Mouse (Mus musculus) heart, embryonic 14.5 days (tissue): Measurements from ENCODE around the gene Rnf207. TPM values are rescaled to one million over a fixed set of nuclear protein-coding genes. Genes with fewer than 3 reads are reported as not detected.

Source experiments
- ATAC-seq: fragments of 200-750 bp; cut with Nextera tagmentation; 2 replicates; pipeline ENCODE4 v1.8.0; 2017; ENCODE audit warnings: low read depth, moderate TSS enrichment; ENCODE audit not compliant: insufficient number of reproducible peaks, insufficient read depth, low FRiP score
- H3K27ac ChIP-seq, 2 experiments: fragments of 200-500 bp in 1 of 2; fragments of 300-500 bp in 1 of 2; sonication (generic) in 1 of 2; replicated peaks in 1 of 2; 2 replicates each; pipeline ENCODE4 v1.5.1; 2012 to 2014; ENCODE audit warnings: low read depth in 2 of 2, low read length in 2 of 2, control low read depth in 1 of 2, mild to moderate bottlenecking in 1 of 2, mixed read lengths in 1 of 2; ENCODE audit not compliant: control insufficient read depth in 1 of 2, insufficient read depth in 1 of 2
- H3K27me3 ChIP-seq: fragments of 300-500 bp; sonication (generic); 2 replicates; pipeline ENCODE4 v1.6.1; 2014; ENCODE audit warnings: mild to moderate bottlenecking, low read length, control low read depth; ENCODE audit not compliant: control insufficient read depth, insufficient read depth
- H3K36me3 ChIP-seq: fragments of 300-500 bp; sonication (generic); 2 replicates; pipeline ENCODE4 v1.6.1; 2014; ENCODE audit warnings: mild to moderate bottlenecking, control low read depth, low read length, mixed read lengths; ENCODE audit not compliant: control insufficient read depth, insufficient read depth
- H3K4me1 ChIP-seq, 2 experiments: fragments of 200-500 bp in 1 of 2; fragments of 300-500 bp in 1 of 2; sonication (generic) in 1 of 2; 2 replicates each; pipeline ENCODE4 v1.6.1; 2012 to 2014; ENCODE audit warnings: low read length in 2 of 2, control low read depth in 1 of 2, mixed read lengths in 1 of 2; ENCODE audit not compliant: control insufficient read depth in 2 of 2, insufficient read depth in 2 of 2
- H3K4me2 ChIP-seq: fragments of 300-500 bp; sonication (generic); 2 replicates; pipeline ENCODE4 v1.6.1; 2014; ENCODE audit warnings: mild to moderate bottlenecking, low read length
- H3K4me3 ChIP-seq, 2 experiments: fragments of 200-500 bp in 1 of 2; fragments of 300-500 bp in 1 of 2; sonication (generic) in 1 of 2; 2 replicates each; pipeline ENCODE4 v1.5.1; 2012 to 2014; ENCODE audit warnings: low read length in 2 of 2, mild to moderate bottlenecking in 2 of 2, control low read depth in 1 of 2, low read depth in 1 of 2, moderate library complexity in 1 of 2; ENCODE audit not compliant: control insufficient read depth in 1 of 2, insufficient read depth in 1 of 2
- H3K9ac ChIP-seq: fragments of 300-500 bp; sonication (generic); 2 replicates; pipeline ENCODE4 v1.6.1; 2014; ENCODE audit warnings: mild to moderate bottlenecking, low read length
- H3K9me3 ChIP-seq: fragments of 300-500 bp; sonication (generic); 2 replicates; pipeline ENCODE4 v1.6.1; 2016; ENCODE audit warnings: low read length, control low read depth; ENCODE audit not compliant: control insufficient read depth
- WGBS: fragments of 180-500 bp; shearing (Covaris S2); extraction: QIAGEN DNeasy Blood & Tissue Kit; methylation state at CpG from one replicate; pipeline ENCODE4 v1.1.7; 2014; 5-methylcytosine and 5-hydroxymethylcytosine counted together
- polyA plus RNA-seq: library from polyadenylated mRNA; unstranded; fragments of >200 nt; fragmentation: Nextera tagmentation; extraction: Ambion mirVana; gene quantifications from 2 replicates; pipeline ENCODE4 v1.2.1, GENCODE M21; 2014

Gene Rnf207
- polyA plus RNA-seq, 1 experiment from 2014 or later: 74.9 TPM

GRCm38 (mm10) chr4:152273621-152274236, 45.1 kb downstream of the Rnf207 start, which contains the start of gene Gpr153:
Gpr153 (plus strand) TSS chr4:152274232.
- Histone ChIP-seq H3K27me3 (no peaks in the 10 kb centered on the region), H3K4me1 (peaks cover 36 to 61% of the 10 kb centered on the region in 2 experiments), H3K36me3 (peaks cover 10% of the 10 kb centered on the region; the same call in 1 of the 2 replicates), H3K9me3 (no peaks in the 10 kb centered on the region), H3K4me3 (peak within 1 kb of the TSS; percentile 50 to 75), H3K27ac (peak within 1 kb of the TSS; percentile 63 to 92), H3K4me2 (peak within 1 kb of the TSS; percentile 90), H3K9ac (peak within 1 kb of the TSS; percentile 90)
- peak; percentile 65 for ATAC-seq
- WGBS: 1% methylated on average over 37 of the region's 48 CpGs

- no peaks in the 10 kb centered on the region for H3K27me3 ChIP-seq
- ATAC-seq: no peak
- no peak overlapping the region for H3K4me3 ChIP-seq
- WGBS: 25% methylated on average over 3 of the region's 3 CpGs
- peak overlapping the region; percentile 90; the same call in 1 of the 2 replicates for H3K9ac ChIP-seq
- peak overlapping the region; percentile 90 for H3K4me2 ChIP-seq
- peak overlapping the region; percentile 63 to 92 for H3K27ac ChIP-seq
- H3K4me1 ChIP-seq: peaks cover 36 to 63% of the 10 kb centered on the region in 2 experiments
- no peaks in the 10 kb centered on the region for H3K9me3 ChIP-seq
- peaks cover 10% of the 10 kb centered on the region; the same call in 1 of the 2 replicates for H3K36me3 ChIP-seq
Measured at GRCm38 (mm10) chr4:152273191-152273590, 45.6 kb downstream of the Rnf207 start.

DNA sequence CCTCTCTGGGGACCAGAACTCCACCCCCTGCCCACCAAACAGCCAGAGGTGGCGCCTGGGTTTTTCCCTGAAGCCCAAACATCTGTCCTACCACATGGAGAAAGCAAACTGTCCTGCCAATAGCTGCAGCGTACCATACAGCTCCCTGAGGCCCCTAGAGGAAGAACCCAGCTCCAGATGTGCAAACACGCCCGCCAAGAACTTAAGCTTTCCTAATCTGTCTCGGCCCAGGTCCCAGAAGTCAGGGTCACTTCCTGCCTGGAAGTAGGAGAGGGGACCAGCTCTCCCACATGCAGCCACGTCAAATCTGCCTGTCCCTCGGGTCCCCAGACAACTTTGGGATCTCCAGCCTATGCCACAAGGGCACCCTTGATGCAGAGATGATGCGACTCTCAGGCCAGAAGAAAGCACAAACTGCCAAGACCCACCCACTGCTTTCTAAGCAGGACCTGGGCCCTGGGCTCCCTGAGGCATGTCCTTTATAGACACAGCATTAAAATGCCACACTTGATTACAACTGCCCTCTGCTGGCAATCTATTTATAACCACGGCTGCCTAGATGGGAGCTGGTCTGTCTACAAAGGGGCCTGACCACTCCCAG, 46.2 kb downstream of the Rnf207 start:
- H3K9me3 ChIP-seq: no peaks in the 10 kb centered on the region
- 25% methylated on average over 9 of the region's 9 CpGs for WGBS
- H3K36me3 ChIP-seq: peaks cover 13% of the 10 kb centered on the region; the same call in 1 of the 2 replicates
- H3K9ac ChIP-seq: peak overlapping the region; percentile 49
- H3K4me1 ChIP-seq: peaks cover 39 to 69% of the 10 kb centered on the region in 2 experiments
- H3K27me3 ChIP-seq: no peaks in the 10 kb centered on the region
- H3K27ac ChIP-seq: peak overlapping the region; percentile 63 to 92
- no peak for ATAC-seq
- no peak overlapping the region for H3K4me2 ChIP-seq
- H3K4me3 ChIP-seq: no peak overlapping the region

- H3K4me1 ChIP-seq: peaks cover 39 to 72% of the 10 kb centered on the region in 2 experiments
- peak overlapping the region; percentile 49 for H3K9ac ChIP-seq
- no peak for ATAC-seq
Measured at GRCm38 (mm10) chr4:152272006-152272405, 46.8 kb downstream of the Rnf207 start.

DNA sequence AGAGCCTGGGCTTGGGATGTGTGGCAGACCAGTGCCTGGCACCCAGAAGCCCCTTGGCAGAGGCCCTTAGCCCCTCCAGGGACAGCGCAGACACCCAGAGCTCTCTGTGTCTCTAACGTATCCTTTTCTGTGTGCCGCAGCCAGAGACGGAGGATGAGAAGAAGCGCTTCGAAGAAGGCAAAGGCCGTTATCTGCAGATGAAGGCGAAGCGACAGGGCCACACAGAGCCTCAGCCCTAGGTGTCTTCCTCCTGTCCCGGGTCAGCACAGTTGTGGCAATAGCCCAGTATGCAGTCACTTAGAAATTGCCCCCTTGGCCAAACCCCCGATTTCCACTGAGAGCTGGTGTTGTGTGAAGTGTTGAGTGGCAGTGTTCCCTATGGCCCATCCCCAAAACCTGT, 47.5 kb downstream of the Rnf207 start:
- Histone ChIP-seq H3K27me3 (no peaks in the 10 kb centered on the region), H3K36me3 (peaks cover 13% of the 10 kb centered on the region; the same call in 1 of the 2 replicates), H3K4me1 (peaks cover 39 to 70% of the 10 kb centered on the region in 2 experiments), H3K4me3 (no peak overlapping the region), H3K9ac (peak overlapping the region; percentile 49; the same call in 1 of the 2 replicates), H3K4me2 (no peak overlapping the region), H3K27ac (peak overlapping the region in 1 of 2 experiments; percentile 92; a peak in 1 of 4 replicates), H3K9me3 (no peaks in the 10 kb centered on the region)
- no peak for ATAC-seq
- 88% methylated on average over 11 of the region's 11 CpGs for WGBS

More at GRCm38 (mm10) chr4:152272006-152272405, 46.8 kb downstream of the Rnf207 start:
- H3K36me3 ChIP-seq: peaks cover 13% of the 10 kb centered on the region; the same call in 1 of the 2 replicates
- H3K9me3 ChIP-seq: no peaks in the 10 kb centered on the region
- H3K27me3 ChIP-seq: no peaks in the 10 kb centered on the region
- no peak overlapping the region for H3K4me3 ChIP-seq
- no peak overlapping the region for H3K4me2 ChIP-seq
- peak overlapping the region in 1 of 2 experiments; percentile 92; a peak in 2 of 4 replicates for H3K27ac ChIP-seq
- 74% methylated on average over 7 of the region's 7 CpGs for WGBS

DNA sequence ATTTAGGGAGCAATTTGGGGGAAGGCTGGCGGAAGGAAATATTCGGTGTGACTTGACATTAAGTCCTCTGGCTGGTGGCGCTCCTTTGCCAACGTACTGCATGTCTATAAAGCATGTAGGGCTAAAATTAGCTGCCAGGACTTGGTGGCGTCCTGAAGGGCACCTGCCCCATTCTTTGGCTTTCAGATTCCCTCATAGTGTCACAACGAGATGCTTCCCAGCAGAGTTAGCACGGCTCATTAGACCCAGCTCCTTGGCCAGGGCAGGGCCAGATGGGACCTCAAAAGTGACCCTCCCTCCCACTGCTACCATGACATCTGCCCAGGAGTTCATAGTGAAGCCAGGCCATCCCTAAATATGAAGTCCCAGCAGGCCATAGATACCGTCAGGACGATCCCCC, 48.2 kb downstream of the Rnf207 start:
- no peak overlapping the region for H3K27ac ChIP-seq
- H3K4me1 ChIP-seq: peaks cover 43 to 75% of the 10 kb centered on the region in 2 experiments
- no peaks in the 10 kb centered on the region for H3K27me3 ChIP-seq
- no peak overlapping the region for H3K4me3 ChIP-seq
- WGBS: 54% methylated on average over 9 of the region's 9 CpGs
- no peak for ATAC-seq
- H3K9ac ChIP-seq: no peak overlapping the region
- H3K9me3 ChIP-seq: no peaks in the 10 kb centered on the region
- H3K36me3 ChIP-seq: peaks cover 13% of the 10 kb centered on the region; the same call in 1 of the 2 replicates
- H3K4me2 ChIP-seq: no peak overlapping the region

DNA sequence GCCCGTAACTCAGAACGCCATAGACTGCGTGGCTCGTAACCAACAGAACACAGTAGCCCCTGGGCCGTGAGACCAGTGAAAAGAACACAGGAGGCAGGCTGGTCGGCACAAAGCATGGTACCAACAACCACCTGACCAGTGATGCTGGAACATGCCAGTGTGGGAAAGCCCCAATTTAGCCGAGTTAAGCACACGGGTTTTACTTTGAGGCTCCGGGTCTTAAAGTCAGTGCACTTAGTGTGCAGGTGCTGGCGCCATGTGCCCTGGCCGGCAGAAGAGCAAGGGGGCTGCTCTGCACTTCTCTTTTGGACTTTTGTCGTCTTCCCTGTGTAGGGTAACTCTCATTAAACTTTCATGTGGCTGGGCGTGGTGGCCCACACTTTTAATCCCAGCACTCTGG, 48.8 kb downstream of the Rnf207 start:
- no peak overlapping the region for H3K27ac ChIP-seq

More for the DNA sequence above, 48.8 kb downstream of the Rnf207 start:
- Histone ChIP-seq H3K9me3 (no peaks in the 10 kb centered on the region), H3K4me3 (no peak overlapping the region), H3K36me3 (peaks cover 13% of the 10 kb centered on the region; the same call in 1 of the 2 replicates), H3K4me2 (no peak overlapping the region), H3K9ac (no peak overlapping the region), H3K4me1 (peaks cover 39 to 72% of the 10 kb centered on the region in 2 experiments), H3K27me3 (no peaks in the 10 kb centered on the region)
- 86% methylated on average over 13 of the region's 13 CpGs for WGBS
- ATAC-seq: no peak
